Mouse (Mus musculus): ENCODE measurements around the gene Abr.

GRCm38 (mm10) chr11:76516951-76517350 lies 105.2 kb downstream of the Abr start:
- TF ChIP-seq CTCF (IDR thresholded peaks at IDR 0.05; ENCODE audit: insufficient read depth, low read length) = no peak
- TF ChIP-seq POLR2A (IDR thresholded peaks at IDR 0.05; ENCODE audit: borderline replicate concordance, extremely low read depth, low read depth, low read length) = no peak
